Mouse (Mus musculus) layer of hippocampus, postnatal 10 days (tissue): ENCODE data around the gene Fam122a. TPM values are rescaled to one million over a fixed set of nuclear protein-coding genes. Genes with fewer than 3 reads are reported as not detected.

Experiments
- DNase-seq, 2 experiments: peaks; one replicate each; pipeline ENCODE4 v3.0.0; 2021; ENCODE audit warnings: low spot score in 2 of 2
- long read RNA-seq: library from polyadenylated mRNA; stranded (forward); transcript quantifications from one replicate; pipeline ENCODE4 v2.0.0, GENCODE M21; 2023
- total RNA-seq, 2 experiments: library from RNA; stranded (reverse); gene quantifications; 2 replicates each; pipeline ENCODE4 v1.2.3; 2021

Gene Fam122a
- 10 to 100 TPM; 33.3 to 35.4 TPM for total RNA-seq
- long read RNA-seq, transcript Fam122a-201 (1 exons, 855 nt), result major isoform, 35 of 35 reads
- long read RNA-seq, partial matches to known transcripts, result 0 of 35 reads
- long read RNA-seq, other reads (novel, unspliced or antisense), result 0 of 35 reads

GRCm38 (mm10) chr19:24476929-24477882 lies at the start of gene Fam122a:
Fam122a (minus strand) TSS chr19:24477356.
- DNase-seq, result peak; percentile 89 to 95

GRCm38 (mm10) chr19:24523476-24524313 lies 46.5 kb upstream of the Fam122a start:
- peak; percentile 43 to 50 for DNase-seq

DNA sequence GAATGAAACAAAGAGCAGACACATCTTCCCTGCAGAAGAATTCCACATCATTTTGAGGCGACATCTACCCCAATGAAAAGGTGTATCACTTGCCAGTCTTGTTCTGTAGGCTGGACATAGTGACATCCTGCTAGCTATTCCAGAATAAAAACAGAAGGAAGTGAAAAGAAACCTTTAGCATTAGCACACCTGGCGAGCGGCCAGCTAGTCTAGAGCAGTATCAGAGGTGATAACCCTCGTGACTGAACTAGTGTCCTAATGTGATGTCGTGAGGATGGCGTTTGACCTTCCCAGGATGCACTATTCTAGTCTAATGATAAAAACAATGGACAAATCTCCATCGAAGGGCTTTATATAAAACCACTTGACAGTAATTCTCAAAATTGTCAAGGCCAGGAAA lies 44.8 kb upstream of the Fam122a start:
- DNase-seq, result no peak

GRCm38 (mm10) chr19:24521146-24521545 lies 44.0 kb upstream of the Fam122a start:
- DNase-seq, result no peak

- no peak for DNase-seq
Observed at GRCm38 (mm10) chr19:24519732-24520409, 42.7 kb upstream of the Fam122a start.

DNA sequence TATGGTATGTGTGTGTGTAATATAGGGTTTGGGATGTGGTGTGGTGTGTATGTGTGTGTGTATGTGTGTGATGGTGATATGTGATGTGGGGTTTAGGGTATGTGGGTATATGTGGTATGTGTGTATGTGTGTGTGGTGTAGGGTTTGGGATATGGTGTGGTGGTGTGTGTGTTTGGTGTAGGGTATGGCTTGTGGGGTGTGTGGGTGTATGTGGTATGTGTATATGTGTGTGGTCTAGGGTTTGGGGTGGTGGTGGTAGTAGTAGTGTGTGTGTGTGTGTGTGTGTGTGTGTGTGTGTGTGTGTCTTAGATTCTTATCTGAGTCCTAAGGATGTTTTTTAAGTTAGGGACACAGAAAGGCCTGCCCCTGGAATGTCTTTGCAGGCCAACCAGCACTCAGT lies 41.2 kb upstream of the Fam122a start:
- no peak for DNase-seq

DNA sequence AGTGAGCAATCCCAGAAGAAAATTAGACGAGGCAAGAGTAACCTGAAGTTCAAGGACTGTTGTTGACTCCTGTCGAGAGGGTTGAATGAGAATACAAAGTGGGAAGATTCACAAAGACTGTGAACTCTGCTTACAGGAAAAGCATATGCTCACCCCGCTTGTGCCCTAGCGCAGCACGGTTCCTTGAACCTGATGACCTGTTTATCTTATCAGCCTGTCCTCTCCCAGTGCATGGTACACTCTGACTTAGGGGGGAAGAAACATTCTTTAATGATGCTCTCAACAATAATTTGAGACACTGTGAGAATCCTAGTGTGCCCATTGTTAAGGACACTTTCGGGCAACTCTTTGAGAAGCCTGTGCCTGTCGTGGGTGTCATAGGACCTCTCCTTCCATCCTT lies 39.9 kb upstream of the Fam122a start:
- no peak for DNase-seq

GRCm38 (mm10) chr19:24515941-24516340 lies 38.8 kb upstream of the Fam122a start:
- DNase-seq, result no peak

- DNase-seq, result no peak
Observed at GRCm38 (mm10) chr19:24514661-24515642, 37.8 kb upstream of the Fam122a start.

DNA sequence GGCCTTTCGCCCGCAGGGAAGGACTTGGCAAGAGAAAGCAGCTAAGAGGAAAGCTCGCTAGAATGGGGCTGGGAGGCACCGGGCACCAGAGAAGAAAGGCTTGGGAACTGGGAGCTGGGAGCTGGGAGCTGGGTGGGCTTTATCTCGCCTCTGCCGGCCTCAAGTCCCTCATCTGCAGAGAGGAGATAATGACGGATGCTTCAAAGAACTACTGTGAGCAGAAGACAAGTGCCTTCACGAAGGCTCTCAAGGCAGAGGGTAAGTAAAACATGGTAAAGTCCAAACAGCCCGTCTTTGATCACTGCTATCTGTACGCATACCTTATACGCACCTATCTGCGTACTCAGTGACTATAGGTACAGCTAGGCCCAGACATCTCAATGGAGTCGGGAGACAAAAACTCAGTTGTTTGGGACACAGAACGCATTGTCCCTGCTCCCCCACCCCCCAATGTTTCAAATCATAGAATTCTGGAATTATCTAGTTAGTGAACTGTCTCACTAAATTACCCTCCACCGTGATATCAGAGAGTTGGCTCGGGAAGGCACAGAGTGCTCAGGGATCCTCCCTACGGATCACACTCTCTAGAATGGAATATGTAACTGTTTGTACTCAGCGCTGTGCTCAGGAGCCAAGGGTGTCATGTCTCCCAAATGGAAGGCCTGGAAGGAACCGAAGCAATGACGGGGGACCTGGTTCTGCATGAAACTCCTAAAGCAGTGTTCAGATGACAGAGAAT lies 36.1 kb upstream of the Fam122a start:
- DNase-seq, result no peak

- no peak for DNase-seq
Observed at GRCm38 (mm10) chr19:24511939-24512338, 34.8 kb upstream of the Fam122a start.

- DNase-seq, result no peak
Observed at GRCm38 (mm10) chr19:24509391-24509790, 32.2 kb upstream of the Fam122a start.

DNA sequence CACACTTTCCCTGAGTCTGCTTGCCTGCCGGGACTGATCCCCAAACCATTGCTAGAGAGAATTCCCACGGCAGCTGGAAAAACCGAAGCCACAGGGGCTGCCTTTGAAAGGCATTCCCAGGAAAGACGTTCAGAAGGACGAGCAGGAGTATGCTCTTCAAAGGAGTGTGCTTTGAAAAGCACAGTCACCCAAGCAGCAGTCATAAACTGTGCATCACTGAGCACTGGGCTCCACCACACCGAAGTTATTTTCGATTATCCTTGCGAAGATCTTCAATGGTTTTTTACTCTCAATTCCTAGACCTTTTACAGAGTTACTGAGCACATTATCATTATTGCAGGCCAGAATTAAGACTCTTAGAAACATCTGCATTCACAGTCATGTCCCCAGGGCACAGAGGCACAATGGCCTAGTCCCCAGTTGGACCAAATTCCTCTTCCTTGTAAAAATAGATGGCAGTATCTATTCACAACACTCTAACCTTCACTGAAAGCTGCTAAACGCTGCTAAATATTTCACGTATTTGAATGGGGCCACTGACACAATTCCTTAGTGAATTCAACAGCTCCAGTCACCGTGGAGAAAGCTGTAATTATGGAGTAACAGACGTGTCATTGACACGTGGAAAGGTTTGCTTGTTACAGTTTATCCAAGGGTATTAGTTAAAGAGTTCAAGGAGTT lies 31.1 kb upstream of the Fam122a start:
- no peak for DNase-seq

GRCm38 (mm10) chr19:24502736-24503421 lies 25.7 kb upstream of the Fam122a start:
- DNase-seq, result no peak

- no peak for DNase-seq
Observed at GRCm38 (mm10) chr19:24501525-24501924, 24.4 kb upstream of the Fam122a start.

DNA sequence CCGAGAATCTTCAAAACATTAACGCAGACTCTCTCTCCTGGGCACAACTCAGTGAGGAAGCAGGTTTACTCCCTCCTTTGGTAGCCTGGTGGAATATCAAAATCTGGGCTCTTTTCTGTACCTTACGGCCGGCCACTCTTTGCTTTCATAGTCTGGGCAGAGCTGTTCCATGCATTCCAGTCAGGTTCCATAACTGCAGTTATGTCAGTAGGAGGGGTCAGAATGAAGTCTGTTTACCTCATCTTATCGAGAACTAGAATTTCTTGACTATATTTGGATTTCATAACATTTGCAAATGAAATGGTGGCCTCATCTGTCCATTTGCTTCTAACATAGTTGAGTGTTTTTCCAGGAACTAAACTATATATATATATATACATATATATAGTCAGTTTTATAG lies 23.3 kb upstream of the Fam122a start:
- DNase-seq, result no peak

DNA sequence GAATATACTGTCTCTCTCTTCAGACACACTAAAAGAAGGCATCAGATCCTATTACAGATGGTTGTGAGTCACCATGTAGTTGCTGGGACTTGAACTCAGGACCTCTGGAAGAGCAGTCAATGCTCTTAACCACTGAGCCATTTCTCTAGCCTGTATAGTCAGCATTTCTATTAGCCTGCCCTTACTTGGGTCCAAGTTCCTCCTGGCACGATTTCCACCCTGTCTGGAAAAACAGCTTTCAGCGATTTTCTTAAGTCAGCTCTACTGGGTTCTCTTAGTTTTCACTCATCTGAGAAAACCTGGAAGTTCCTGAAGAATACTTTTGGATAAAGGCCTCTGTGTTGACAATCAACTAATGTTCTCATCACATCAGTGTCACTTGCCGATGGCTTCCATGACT lies 22.1 kb upstream of the Fam122a start:
- no peak for DNase-seq

GRCm38 (mm10) chr19:24493887-24494286 lies 16.7 kb upstream of the Fam122a start:
- no peak for DNase-seq
